Mouse (Mus musculus): ENCODE measurements at regions not wholly inside any gene's neighbourhood (a gene's known extent, or its start where the extent isn't known, plus 50 kb on each side); places are given as distances from the start of the nearest gene placed in this dataset.

DNA sequence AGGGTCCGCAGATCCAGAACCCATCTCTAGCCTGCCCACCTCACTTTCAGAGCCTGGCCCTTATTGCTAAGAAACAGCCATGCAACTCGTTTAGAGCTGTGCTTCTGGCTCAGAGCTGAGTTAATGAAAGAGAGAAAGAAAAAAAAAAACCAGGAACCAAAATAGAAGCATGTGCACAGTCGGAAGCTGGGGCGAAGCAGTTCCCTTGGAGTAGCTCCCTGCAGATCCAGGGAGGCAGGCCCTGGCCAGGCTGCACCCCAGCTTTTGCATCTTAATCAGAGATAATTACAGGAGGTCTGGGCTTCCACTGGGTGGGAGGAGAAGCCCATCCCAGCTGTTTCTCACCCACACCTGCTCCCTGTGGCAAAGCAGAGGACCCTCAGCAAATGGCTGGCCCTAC lies 53.9 kb downstream of the Adra2c start:
- peaks cover 71% of the 10 kb centered on the region for H3K27me3 ChIP-seq (ENCODE audit: control insufficient read depth, insufficient read depth, insufficient read length)
- no peak for TF ChIP-seq CEBPB (IDR thresholded peaks at IDR 0.05; ENCODE audit: insufficient read depth, poor library complexity, severe bottlenecking)
- no peak for TF ChIP-seq USF1 (IDR thresholded peaks at IDR 0.05; ENCODE audit: low read depth)
- no peak for TF ChIP-seq TCF12 (IDR thresholded peaks at IDR 0.05; ENCODE audit: insufficient read depth, poor library complexity, severe bottlenecking)
- TF ChIP-seq MYOD1 (IDR thresholded peaks at IDR 0.05; ENCODE audit: control insufficient read depth in 1 of 3, insufficient read length in 2 of 3, low read depth in 2 of 3), result no peak
- TF ChIP-seq POLR2AphosphoS2 (IDR thresholded peaks at IDR 0.05; ENCODE audit: insufficient read length, low read depth), result no peak
- no peak for TF ChIP-seq TCF3 (IDR thresholded peaks at IDR 0.05; ENCODE audit: insufficient read length, low read depth)
- no peak for TF ChIP-seq MAX (IDR thresholded peaks at IDR 0.05; ENCODE audit: low read depth)
- TF ChIP-seq SRF (IDR thresholded peaks at IDR 0.05; ENCODE audit: control insufficient read depth, insufficient read length, low read depth), result no peak
- TF ChIP-seq MYOG (IDR thresholded peaks at IDR 0.05; ENCODE audit: control insufficient read depth in 1 of 3, insufficient read depth in 1 of 3, insufficient read length in 2 of 3, low read depth in 2 of 3), result no peak
- TF ChIP-seq POLR2A (IDR thresholded peaks at IDR 0.05; ENCODE audit: insufficient read length, low read depth), result no peak
- H3ac ChIP-seq (ENCODE audit: control insufficient read depth, insufficient read length), result no peak overlapping the region
- H3K36me3 ChIP-seq (ENCODE audit: control insufficient read depth, insufficient read depth), result no peaks in the 10 kb centered on the region
- H3K79me2 ChIP-seq (ENCODE audit: control insufficient read depth, insufficient read depth), result no peaks in the 10 kb centered on the region
- H3K4me3 ChIP-seq, result no peak overlapping the region
- no peak overlapping the region for H3K4me2 ChIP-seq (ENCODE audit: low read depth)

DNA sequence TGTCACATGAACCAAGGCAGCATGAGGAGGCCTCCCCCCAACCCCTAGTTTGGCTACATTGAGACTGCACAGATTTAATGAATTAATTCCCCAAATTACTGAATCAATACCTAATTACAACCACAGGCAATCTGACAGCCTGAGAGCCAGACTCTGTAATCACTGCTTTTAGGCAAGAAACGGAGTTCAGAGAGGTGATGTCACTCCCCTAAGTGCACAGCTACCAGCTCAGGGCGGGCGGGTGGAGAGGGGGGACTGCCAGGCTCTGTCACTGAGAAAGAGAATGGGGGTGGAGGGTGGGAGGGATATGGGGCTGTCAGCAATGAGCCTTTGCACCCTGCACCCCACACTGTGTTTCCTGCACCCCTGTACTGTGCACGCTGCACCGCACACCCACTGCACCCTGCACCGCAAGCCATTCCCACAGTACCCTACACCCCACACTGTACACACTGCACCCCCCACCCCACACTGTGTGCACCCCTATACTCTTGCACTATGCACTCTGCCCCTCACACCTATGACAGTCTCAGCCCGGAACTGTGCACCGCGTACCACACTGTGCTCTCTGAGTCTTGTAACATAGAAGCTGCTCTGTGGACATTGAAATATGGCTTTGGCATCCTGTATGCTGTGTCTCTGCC lies 54.4 kb upstream of the Hmx1 start:
- Histone ChIP-seq H3ac (ENCODE audit: control insufficient read depth, insufficient read length) (no peak overlapping the region), H3K79me2 (ENCODE audit: control insufficient read depth, insufficient read depth) (no peaks in the 10 kb centered on the region), H3K27me3 (ENCODE audit: control insufficient read depth, insufficient read depth, insufficient read length) (peaks cover 50% of the 10 kb centered on the region), H3K4me3 (no peak overlapping the region), H3K4me2 (ENCODE audit: low read depth) (no peak overlapping the region), H3K36me3 (ENCODE audit: control insufficient read depth, insufficient read depth) (no peaks in the 10 kb centered on the region)
- no peak for TF ChIP-seq SRF (IDR thresholded peaks at IDR 0.05; ENCODE audit: control insufficient read depth, insufficient read length, low read depth)
- no peak for TF ChIP-seq MAX (IDR thresholded peaks at IDR 0.05; ENCODE audit: low read depth)
- no peak for TF ChIP-seq E2F4 (IDR thresholded peaks at IDR 0.05; ENCODE audit: insufficient read depth)
- TF ChIP-seq CEBPB (IDR thresholded peaks at IDR 0.05; ENCODE audit: insufficient read depth, poor library complexity, severe bottlenecking), result no peak
- TF ChIP-seq USF1 (IDR thresholded peaks at IDR 0.05; ENCODE audit: low read depth), result no peak
- TF ChIP-seq MYOG (IDR thresholded peaks at IDR 0.05; ENCODE audit: control insufficient read depth in 1 of 3, insufficient read depth in 1 of 3, insufficient read length in 2 of 3, low read depth in 2 of 3), result no peak
- no peak for TF ChIP-seq POLR2AphosphoS2 (IDR thresholded peaks at IDR 0.05; ENCODE audit: insufficient read length, low read depth)
- TF ChIP-seq POLR2A (IDR thresholded peaks at IDR 0.05; ENCODE audit: insufficient read length, low read depth), result no peak
- no peak for TF ChIP-seq TCF3 (IDR thresholded peaks at IDR 0.05; ENCODE audit: insufficient read length, low read depth)
- no peak for TF ChIP-seq REST (IDR thresholded peaks at IDR 0.05; ENCODE audit: insufficient read depth, insufficient read length)
- no peak for TF ChIP-seq TCF12 (IDR thresholded peaks at IDR 0.05; ENCODE audit: insufficient read depth, poor library complexity, severe bottlenecking)
- no peak for TF ChIP-seq MYOD1 (IDR thresholded peaks at IDR 0.05; ENCODE audit: control insufficient read depth in 1 of 3, insufficient read length in 2 of 3, low read depth in 2 of 3)

DNA sequence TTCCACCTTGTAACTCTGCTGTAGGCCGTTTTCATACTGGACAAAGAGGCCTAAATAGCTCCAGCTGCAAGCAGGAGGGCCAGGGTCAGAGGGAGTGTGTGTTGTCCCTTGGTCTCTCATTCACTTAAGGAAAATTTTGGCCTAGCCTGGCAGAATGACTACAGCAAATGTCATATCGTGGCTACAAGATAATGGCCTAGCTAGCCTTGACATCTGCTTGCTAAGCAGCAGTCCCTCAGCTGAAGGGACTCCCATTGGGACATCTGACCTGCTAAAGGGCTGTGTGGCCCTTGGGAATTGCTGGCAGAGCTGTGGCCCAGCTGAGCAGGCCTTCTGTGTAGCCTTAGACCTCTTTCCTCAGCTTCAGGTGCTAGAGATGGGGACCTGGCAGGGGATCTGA lies 53.8 kb upstream of the Hmx1 start:
- Histone ChIP-seq H3K4me3 (no peak overlapping the region), H3K79me2 (ENCODE audit: control insufficient read depth, insufficient read depth) (no peaks in the 10 kb centered on the region), H3K36me3 (ENCODE audit: control insufficient read depth, insufficient read depth) (no peaks in the 10 kb centered on the region), H3ac (ENCODE audit: control insufficient read depth, insufficient read length) (no peak overlapping the region), H3K27me3 (ENCODE audit: control insufficient read depth, insufficient read depth, insufficient read length) (peaks cover 45% of the 10 kb centered on the region), H3K4me2 (ENCODE audit: low read depth) (no peak overlapping the region)
- no peak for TF ChIP-seq E2F4 (IDR thresholded peaks at IDR 0.05; ENCODE audit: insufficient read depth)
- no peak for TF ChIP-seq REST (IDR thresholded peaks at IDR 0.05; ENCODE audit: insufficient read depth, insufficient read length)
- TF ChIP-seq MAX (IDR thresholded peaks at IDR 0.05; ENCODE audit: low read depth), result no peak
- no peak for TF ChIP-seq MYOD1 (IDR thresholded peaks at IDR 0.05; ENCODE audit: control insufficient read depth in 1 of 3, insufficient read length in 2 of 3, low read depth in 2 of 3)
- no peak for TF ChIP-seq TCF3 (IDR thresholded peaks at IDR 0.05; ENCODE audit: insufficient read length, low read depth)
- no peak for TF ChIP-seq POLR2A (IDR thresholded peaks at IDR 0.05; ENCODE audit: insufficient read length, low read depth)
- TF ChIP-seq TCF12 (IDR thresholded peaks at IDR 0.05; ENCODE audit: insufficient read depth, poor library complexity, severe bottlenecking), result no peak
- TF ChIP-seq SRF (IDR thresholded peaks at IDR 0.05; ENCODE audit: control insufficient read depth, insufficient read length, low read depth), result no peak
- no peak for TF ChIP-seq MYOG (IDR thresholded peaks at IDR 0.05; ENCODE audit: control insufficient read depth in 1 of 3, insufficient read depth in 1 of 3, insufficient read length in 2 of 3, low read depth in 2 of 3)
- no peak for TF ChIP-seq CEBPB (IDR thresholded peaks at IDR 0.05; ENCODE audit: insufficient read depth, poor library complexity, severe bottlenecking)
- no peak for TF ChIP-seq POLR2AphosphoS2 (IDR thresholded peaks at IDR 0.05; ENCODE audit: insufficient read length, low read depth)
- TF ChIP-seq USF1 (IDR thresholded peaks at IDR 0.05; ENCODE audit: low read depth), result no peak

Data from myocyte (in vitro differentiated cells).